In genomic region chr5:141115963-141116362, GRCm38 (mm10) we compare ENCODE assay signal across 9 mouse cellular contexts.
DNase-seq lines count a peak whose midpoint lies in the region; ATAC-seq and TF ChIP-seq lines count a peak whose summit lies in the region.
"Had no signal": no experiment of that assay in that cellular context is flagged by ENCODE, and none has a peak within 500 bp of the region (broad histone marks: within the 10 kb centered on the region; RNA-seq: fewer than 3 reads in every experiment).

No protein-coding gene starts in this region.

- WGBS in heart, embryonic 15.5 days = 19% methylated on average over 8 of the region's 8 CpGs
- whole genome bisulfite sequencing in embryonic facial prominence, embryonic 10.5 days = 86% methylated on average over 8 of the region's 8 CpGs

- no peaks in the 10 kb centered on the region for H3K36me3 ChIP-seq in heart, embryonic 15.5 days
- no peaks in the 10 kb centered on the region for H3K36me3 ChIP-seq in embryonic facial prominence, embryonic 10.5 days (replicated peaks)

- H3K9me3 ChIP-seq in heart, embryonic 15.5 days (replicated peaks) = no peaks in the 10 kb centered on the region
- H3K9me3 ChIP-seq in embryonic facial prominence, embryonic 10.5 days = no peaks in the 10 kb centered on the region; the same call in 1 of the 2 replicates

- no peaks in the 10 kb centered on the region for H3K27me3 ChIP-seq in heart, embryonic 15.5 days
- no peaks in the 10 kb centered on the region for H3K27me3 ChIP-seq in embryonic facial prominence, embryonic 10.5 days (replicated peaks; ENCODE audit: low read depth, poor library complexity, severe bottlenecking)

- no peak overlapping the region for H3K9ac ChIP-seq in heart, embryonic 15.5 days

- peaks cover 18% of the 10 kb centered on the region for H3K4me1 ChIP-seq in heart, embryonic 15.5 days (replicated peaks)
- H3K4me1 ChIP-seq in embryonic facial prominence, embryonic 10.5 days = peaks cover 4% of the 10 kb centered on the region

- TF ChIP-seq CTCF in brain, embryonic 14.5 days (IDR thresholded peaks at IDR 0.05; ENCODE audit: borderline replicate concordance, extremely low read depth, insufficient read depth, insufficient read length) = no peak

- H3K4me3 ChIP-seq in heart, embryonic 15.5 days = no peak overlapping the region
- no peak overlapping the region for H3K4me3 ChIP-seq in embryonic facial prominence, embryonic 10.5 days

- intact Hi-C loops in left cerebral cortex, postnatal 10 days (cut with DNase I) = no loop called here

- peak; percentile 89 for ATAC-seq in heart, embryonic 15.5 days (replicated peaks; ENCODE audit: insufficient number of reproducible peaks, insufficient read depth, low FRiP score, low read depth)

- peak overlapping the region; percentile 33 for H3K4me2 ChIP-seq in heart, embryonic 15.5 days

- H3K27ac ChIP-seq in heart, embryonic 15.5 days = peak overlapping the region; percentile 75
- H3K27ac ChIP-seq in embryonic facial prominence, embryonic 10.5 days (replicated peaks) = no peak overlapping the region

- peak; percentile 12 for DNase-seq in cerebellum, adult 9-11 months
- DNase-seq in cerebellum, adult 18-20 months = no peak
- peak; percentile 94 for DNase-seq in brain, embryonic 14.5 days (ENCODE audit: low read depth)
- peak; percentile 48 to 70 for DNase-seq in left cerebral cortex, postnatal 10 days (ENCODE audit: extremely low spot score in 1 of 2, low spot score in 2 of 2)
- DNase-seq in embryonic facial prominence, embryonic 10.5 days (ENCODE audit: low spot score) = no peak
- no peak for DNase-seq in B cell, adult 2 months
- no peak for DNase-seq in thymus, postnatal 0 days (ENCODE audit: low spot score)
- DNase-seq: lung, adult 2 months had no signal

- TF ChIP-seq POLR2A in brain, embryonic 14.5 days (IDR thresholded peaks at IDR 0.05; ENCODE audit: borderline replicate concordance, extremely low read depth, insufficient read depth, insufficient read length, poor library complexity, severe bottlenecking) = no peak

Comparison
In these comparisons a context has a peak if more than half of its experiments do, and no peak if none do; other contexts are left out.
1. DNase-seq: peak in cerebellum, adult 9-11 months (single experiment), brain, embryonic 14.5 days (single experiment) and left cerebral cortex, postnatal 10 days (2 of 2); none in cerebellum, adult 18-20 months (0 of 2), embryonic facial prominence, embryonic 10.5 days (single experiment), B cell, adult 2 months (0 of 2) and thymus, postnatal 0 days (single experiment).